Mouse (Mus musculus): ENCODE measurements around the gene Tbc1d15.

- TF ChIP-seq CTCF (IDR thresholded peaks at IDR 0.05; ENCODE audit: borderline replicate concordance, insufficient read depth, low read length) (no peak), POLR2A (IDR thresholded peaks at IDR 0.05; ENCODE audit: low read depth, low read length) (no peak)
Measured at GRCm38 (mm10) chr10:115187390-115187789, 63.9 kb downstream of the Tbc1d15 start.

All from embryonic fibroblast, embryonic 13.5 days (primary cell).